Mouse (Mus musculus): ENCODE measurements around the gene Epb41l2. TPM values are rescaled to one million over a fixed set of nuclear protein-coding genes. Genes with fewer than 3 reads are reported as not detected.

The Epb41l2 gene
- polyA plus RNA-seq, 1 experiment from 2014 or later = 9.0 TPM

DNA sequence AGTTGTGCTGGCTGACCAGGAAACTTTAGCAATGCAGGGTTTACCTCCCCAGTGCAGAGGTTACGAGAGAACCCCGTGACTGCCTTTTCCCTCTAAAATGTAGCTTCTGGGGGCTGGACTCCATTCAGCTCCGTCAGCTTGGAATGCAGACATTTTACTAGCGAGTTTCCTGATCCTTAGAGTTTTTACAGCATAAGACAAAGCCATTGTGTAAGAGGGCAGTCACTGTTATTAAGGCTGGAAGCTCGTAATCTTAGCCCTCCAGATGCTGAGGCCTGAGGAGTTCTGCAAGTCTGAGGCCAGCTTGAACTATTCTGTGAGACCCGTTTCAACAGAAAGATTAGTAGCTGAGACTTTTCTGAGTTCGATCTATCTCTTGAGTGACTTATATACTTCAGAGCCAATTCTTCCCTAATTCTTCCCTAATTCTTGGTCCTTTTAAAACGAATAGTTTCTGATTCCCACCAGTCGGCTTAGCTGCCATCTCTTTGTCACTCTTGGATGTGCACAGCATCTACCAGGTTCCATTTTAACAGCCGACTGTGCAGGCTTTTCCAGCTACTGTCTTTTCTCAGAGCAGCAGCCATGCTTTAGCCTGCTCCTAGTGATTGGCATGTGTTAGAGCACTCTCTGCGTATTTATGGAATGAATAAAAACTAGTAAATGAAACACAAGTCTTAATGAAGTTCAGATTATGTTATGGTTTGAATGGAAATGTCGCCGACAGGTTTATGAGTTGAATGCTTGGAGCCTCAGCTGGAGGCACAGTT lies 26.4 kb downstream of the Epb41l2 start:
- H3K4me2 ChIP-seq = no peak overlapping the region
- no peak overlapping the region for H3K27ac ChIP-seq
- H3K4me1 ChIP-seq (replicated peaks) = peaks cover 13% of the 10 kb centered on the region; the same call in 1 of the 2 replicates
- H3K4me3 ChIP-seq (replicated peaks) = no peak overlapping the region
- H3K9me3 ChIP-seq (replicated peaks) = no peaks in the 10 kb centered on the region
- ATAC-seq (ENCODE audit: low read depth) (no peak), DNase-seq (no peak)
- H3K36me3 ChIP-seq = no peaks in the 10 kb centered on the region
- WGBS (ENCODE audit: insufficient replicate concordance) = 60% methylated on average over 13 of the region's 13 CpGs
- no peak overlapping the region for H3K9ac ChIP-seq
- no peaks in the 10 kb centered on the region for H3K27me3 ChIP-seq

DNA sequence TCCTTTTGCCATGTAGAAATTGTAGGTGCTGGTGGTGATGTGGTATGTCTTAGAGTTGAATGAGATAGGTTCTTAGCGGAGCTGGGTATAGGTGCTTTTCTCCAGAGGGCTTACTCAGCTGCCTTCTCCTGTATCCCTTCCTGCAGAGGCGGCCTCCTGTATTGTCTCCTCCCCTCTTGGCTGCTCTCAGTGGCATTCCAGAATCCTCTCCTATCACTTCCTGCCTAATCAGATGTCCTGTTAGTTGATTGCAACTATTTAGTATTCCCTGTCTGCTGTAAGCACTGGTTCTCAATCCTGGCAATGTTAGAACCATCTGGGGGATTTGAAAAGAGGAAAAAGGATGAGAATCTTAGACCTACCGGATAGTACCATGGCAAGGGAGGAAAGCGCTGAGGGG lies 27.3 kb downstream of the Epb41l2 start:
- peaks cover 13% of the 10 kb centered on the region; the same call in 1 of the 2 replicates for H3K4me1 ChIP-seq (replicated peaks)
- H3K9ac ChIP-seq = no peak overlapping the region
- no peak overlapping the region for H3K4me2 ChIP-seq
- WGBS (ENCODE audit: insufficient replicate concordance) = 72% methylated on average over 4 of the region's 4 CpGs
- no peak for ATAC-seq (ENCODE audit: low read depth)
- DNase-seq = no peak
- H3K36me3 ChIP-seq = no peaks in the 10 kb centered on the region
- H3K4me3 ChIP-seq (replicated peaks) = no peak overlapping the region
- no peak overlapping the region for H3K27ac ChIP-seq
- no peaks in the 10 kb centered on the region for H3K27me3 ChIP-seq
- no peaks in the 10 kb centered on the region for H3K9me3 ChIP-seq (replicated peaks)

DNA sequence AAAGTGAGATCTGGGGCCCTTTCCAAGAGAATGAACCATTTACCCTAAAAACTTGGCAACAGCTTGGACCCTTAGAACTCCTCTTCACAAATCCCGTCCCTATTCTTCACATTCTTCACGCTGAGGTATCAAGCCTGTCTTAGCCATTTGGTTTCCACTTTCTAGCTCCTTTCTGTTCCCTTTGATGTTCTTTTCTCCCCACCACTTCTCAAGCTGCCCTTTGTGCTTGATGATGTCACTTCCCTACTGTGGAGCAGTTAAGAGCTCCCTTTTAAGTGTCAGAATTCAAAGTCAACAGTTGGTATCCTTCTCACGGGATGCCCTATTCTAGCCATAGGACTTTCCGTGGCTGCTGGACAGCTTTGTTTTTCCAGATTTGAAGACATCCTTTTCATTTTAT lies 27.7 kb downstream of the Epb41l2 start:
- WGBS (ENCODE audit: insufficient replicate concordance) = 45% methylated on average over 4 of the region's 4 CpGs
- no peak for DNase-seq

DNA sequence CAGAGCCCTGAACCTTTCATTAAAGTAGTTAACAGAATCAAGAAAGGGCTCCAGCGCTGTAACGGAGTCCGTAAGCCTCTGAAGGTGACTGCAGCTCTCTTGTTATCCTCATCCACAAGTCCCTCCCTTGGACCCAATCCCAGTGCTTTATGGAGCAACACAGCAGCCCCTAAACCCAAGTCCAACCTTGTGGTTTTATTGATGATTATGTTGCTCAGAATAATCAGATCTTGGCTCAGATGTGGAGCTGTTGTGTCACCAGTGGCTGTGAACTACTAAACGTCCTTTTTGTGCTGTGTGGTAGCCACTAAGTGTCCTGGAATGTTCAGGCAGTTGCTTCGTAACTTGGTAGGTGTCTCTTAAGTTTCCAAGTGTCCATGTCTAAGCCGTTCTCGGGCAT lies 33.2 kb downstream of the Epb41l2 start:
- no peak overlapping the region for H3K4me2 ChIP-seq
- WGBS (ENCODE audit: insufficient replicate concordance) = 82% methylated on average over 7 of the region's 7 CpGs
- DNase-seq (no peak), ATAC-seq (ENCODE audit: low read depth) (no peak)
- H3K27ac ChIP-seq = no peak overlapping the region
- no peak overlapping the region for H3K9ac ChIP-seq
- H3K9me3 ChIP-seq (replicated peaks) = no peaks in the 10 kb centered on the region
- H3K36me3 ChIP-seq = no peaks in the 10 kb centered on the region
- no peak overlapping the region for H3K4me3 ChIP-seq (replicated peaks)
- no peaks in the 10 kb centered on the region for H3K27me3 ChIP-seq
- H3K4me1 ChIP-seq (replicated peaks) = peaks cover 23% of the 10 kb centered on the region

More for the DNA sequence above, 27.7 kb downstream of the Epb41l2 start:
- no peak overlapping the region for H3K4me3 ChIP-seq (replicated peaks)
- no peak for ATAC-seq (ENCODE audit: low read depth)
- H3K27ac ChIP-seq = no peak overlapping the region
- no peaks in the 10 kb centered on the region for H3K9me3 ChIP-seq (replicated peaks)
- H3K4me2 ChIP-seq = no peak overlapping the region
- no peaks in the 10 kb centered on the region for H3K27me3 ChIP-seq
- no peak overlapping the region for H3K9ac ChIP-seq
- H3K36me3 ChIP-seq = no peaks in the 10 kb centered on the region
- peaks cover 11% of the 10 kb centered on the region; the same call in 1 of the 2 replicates for H3K4me1 ChIP-seq (replicated peaks)

GRCm38 (mm10) chr10:25393721-25394120 lies 34.1 kb downstream of the Epb41l2 start:
- Histone ChIP-seq H3K9me3 (replicated peaks) (no peaks in the 10 kb centered on the region), H3K9ac (no peak overlapping the region), H3K4me3 (replicated peaks) (no peak overlapping the region), H3K4me1 (replicated peaks) (peaks cover 30% of the 10 kb centered on the region), H3K27ac (no peak overlapping the region), H3K36me3 (no peaks in the 10 kb centered on the region), H3K4me2 (no peak overlapping the region), H3K27me3 (no peaks in the 10 kb centered on the region)
- 71% methylated on average over 1 of the region's 1 CpGs for WGBS (ENCODE audit: insufficient replicate concordance)
- DNase-seq = no peak
- no peak for ATAC-seq (ENCODE audit: low read depth)

GRCm38 (mm10) chr10:25395236-25395886 lies 35.8 kb downstream of the Epb41l2 start:
- no peak overlapping the region for H3K9ac ChIP-seq
- H3K27me3 ChIP-seq = no peaks in the 10 kb centered on the region
- DNase-seq (no peak), ATAC-seq (ENCODE audit: low read depth) (peak; percentile 41; the same call in 1 of the 2 replicates)
- no peak overlapping the region for H3K4me2 ChIP-seq
- H3K9me3 ChIP-seq (replicated peaks) = no peaks in the 10 kb centered on the region
- peaks cover 30% of the 10 kb centered on the region for H3K4me1 ChIP-seq (replicated peaks)
- H3K4me3 ChIP-seq (replicated peaks) = no peak overlapping the region
- H3K27ac ChIP-seq = no peak overlapping the region
- 60% methylated on average over 5 of the region's 5 CpGs for WGBS (ENCODE audit: insufficient replicate concordance)
- H3K36me3 ChIP-seq = no peaks in the 10 kb centered on the region

- no peak overlapping the region for H3K27ac ChIP-seq
- DNase-seq (no peak), ATAC-seq (ENCODE audit: low read depth) (peak; percentile 41; the same call in 1 of the 2 replicates)
- no peaks in the 10 kb centered on the region for H3K9me3 ChIP-seq (replicated peaks)
- WGBS (ENCODE audit: insufficient replicate concordance) = 35% methylated on average over 3 of the region's 3 CpGs
- H3K4me3 ChIP-seq (replicated peaks) = no peak overlapping the region
- H3K4me2 ChIP-seq = no peak overlapping the region
- no peaks in the 10 kb centered on the region for H3K36me3 ChIP-seq
- peaks cover 35% of the 10 kb centered on the region for H3K4me1 ChIP-seq (replicated peaks)
- no peaks in the 10 kb centered on the region for H3K27me3 ChIP-seq
- no peak overlapping the region for H3K9ac ChIP-seq
Measured at GRCm38 (mm10) chr10:25396859-25397258, 37.3 kb downstream of the Epb41l2 start.

GRCm38 (mm10) chr10:25397767-25398690 lies 38.4 kb downstream of the Epb41l2 start:
- Histone ChIP-seq H3K9me3 (replicated peaks) (no peaks in the 10 kb centered on the region), H3K9ac (no peak overlapping the region), H3K4me3 (replicated peaks) (no peak overlapping the region), H3K27me3 (no peaks in the 10 kb centered on the region), H3K4me1 (replicated peaks) (peaks cover 38% of the 10 kb centered on the region), H3K36me3 (no peaks in the 10 kb centered on the region), H3K27ac (no peak overlapping the region), H3K4me2 (no peak overlapping the region)
- DNase-seq (no peak), ATAC-seq (ENCODE audit: low read depth) (no peak)
- WGBS (ENCODE audit: insufficient replicate concordance) = 59% methylated on average over 14 of the region's 14 CpGs

DNA sequence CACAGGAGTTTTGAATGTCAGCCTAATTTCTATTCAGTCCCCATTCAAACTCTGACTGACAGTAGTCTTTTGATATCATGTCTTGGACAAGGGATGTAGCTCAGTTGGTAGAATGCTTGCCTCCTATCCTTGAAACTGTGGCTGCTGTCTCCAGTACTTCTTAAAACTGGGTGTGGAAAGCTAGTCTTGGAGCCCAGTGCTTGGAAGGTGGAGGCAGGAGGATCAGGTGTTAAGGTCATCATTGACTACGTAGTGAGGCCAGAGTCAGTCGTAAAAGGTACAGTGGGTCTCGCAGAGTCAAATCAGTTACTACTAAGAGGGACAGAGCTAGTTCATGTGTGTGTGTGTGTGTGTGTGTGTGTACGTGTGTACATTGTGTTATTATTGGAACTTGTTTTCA lies 39.4 kb downstream of the Epb41l2 start:
- 77% methylated on average over 4 of the region's 4 CpGs for WGBS (ENCODE audit: insufficient replicate concordance)
- no peaks in the 10 kb centered on the region for H3K9me3 ChIP-seq (replicated peaks)
- no peak overlapping the region for H3K4me3 ChIP-seq (replicated peaks)
- H3K36me3 ChIP-seq = no peaks in the 10 kb centered on the region
- H3K9ac ChIP-seq = no peak overlapping the region
- H3K4me2 ChIP-seq = no peak overlapping the region
- H3K27ac ChIP-seq = no peak overlapping the region
- DNase-seq (no peak), ATAC-seq (ENCODE audit: low read depth) (no peak)
- H3K27me3 ChIP-seq = no peaks in the 10 kb centered on the region
- H3K4me1 ChIP-seq (replicated peaks) = peaks cover 45% of the 10 kb centered on the region

DNA sequence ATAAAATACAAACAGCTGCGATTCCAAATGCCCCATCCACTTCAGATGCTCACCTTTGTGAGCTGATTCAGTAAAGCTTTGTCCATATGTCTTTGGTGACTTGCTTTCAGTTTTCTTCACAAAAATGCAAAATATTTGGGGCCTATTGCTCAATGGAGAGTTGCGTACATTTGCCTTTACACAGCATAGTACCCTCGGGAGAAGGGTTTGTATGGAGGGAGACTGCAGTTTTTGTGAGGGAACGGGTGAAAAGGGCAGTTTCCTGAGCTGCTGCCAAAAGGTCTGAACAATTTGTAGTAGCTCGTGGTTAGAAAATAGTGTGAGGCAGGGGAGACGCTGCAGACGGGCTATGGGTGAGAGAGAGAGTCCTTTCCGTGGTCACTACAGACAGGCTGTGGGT lies 40.5 kb downstream of the Epb41l2 start:
- Histone ChIP-seq H3K36me3 (no peaks in the 10 kb centered on the region), H3K4me3 (replicated peaks) (no peak overlapping the region), H3K27ac (no peak overlapping the region), H3K27me3 (no peaks in the 10 kb centered on the region), H3K9me3 (replicated peaks) (no peaks in the 10 kb centered on the region), H3K4me2 (no peak overlapping the region), H3K4me1 (replicated peaks) (peaks cover 52% of the 10 kb centered on the region), H3K9ac (no peak overlapping the region)
- ATAC-seq (ENCODE audit: low read depth) = no peak
- 40% methylated on average over 8 of the region's 8 CpGs for WGBS (ENCODE audit: insufficient replicate concordance)
- no peak for DNase-seq

DNA sequence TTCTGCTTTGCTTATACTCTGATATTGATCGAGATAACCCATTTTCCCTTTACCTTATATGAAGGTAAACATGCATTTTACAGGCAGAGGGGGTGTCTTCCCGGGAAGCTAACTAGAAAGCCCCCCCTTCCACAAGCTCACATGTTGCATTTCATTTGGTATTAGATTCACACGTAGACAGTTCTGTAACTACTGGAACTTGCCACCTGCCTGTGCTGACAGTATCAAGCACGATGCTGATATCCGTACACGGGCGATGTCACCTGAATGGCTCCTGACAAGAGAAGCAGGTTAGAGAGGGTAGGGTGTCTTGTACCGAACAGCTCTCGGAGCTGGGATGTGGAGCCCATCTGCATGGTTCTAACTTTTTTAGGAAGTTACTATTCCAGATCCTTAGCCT lies 41.0 kb downstream of the Epb41l2 start:
- H3K27ac ChIP-seq = no peak overlapping the region
- H3K4me3 ChIP-seq (replicated peaks) = no peak overlapping the region
- peaks cover 49% of the 10 kb centered on the region for H3K4me1 ChIP-seq (replicated peaks)
- DNase-seq (no peak), ATAC-seq (ENCODE audit: low read depth) (no peak)
- H3K27me3 ChIP-seq = no peaks in the 10 kb centered on the region
- H3K9me3 ChIP-seq (replicated peaks) = no peaks in the 10 kb centered on the region
- 79% methylated on average over 9 of the region's 9 CpGs for WGBS (ENCODE audit: insufficient replicate concordance)
- no peak overlapping the region for H3K4me2 ChIP-seq
- H3K36me3 ChIP-seq = no peaks in the 10 kb centered on the region
- no peak overlapping the region for H3K9ac ChIP-seq

Data from liver, embryonic 13.5 days (tissue).